Mouse (Mus musculus) T-cell, adult 2 months (primary cell): Measurements from ENCODE around the gene Rtl6.
A peak's percentile ranks its signal among the peaks of the same experiment; 100 is the strongest.

ENCODE experiments used
- DNase-seq: peaks from one replicate; pipeline ENCODE4 v3.0.0; 2022; ENCODE audit warnings: low spot score

The Rtl6 gene

GRCm38 (mm10) chr15:84537117-84537516, 20.5 kb downstream of the Rtl6 start:
- DNase-seq = no peak

GRCm38 (mm10) chr15:84536611-84537010, 21.0 kb downstream of the Rtl6 start:
- no peak for DNase-seq

- DNase-seq = peak; percentile 11
Measured at GRCm38 (mm10) chr15:84535953-84536352, 21.7 kb downstream of the Rtl6 start.

GRCm38 (mm10) chr15:84532211-84532610, 25.4 kb downstream of the Rtl6 start:
- no peak for DNase-seq

DNA sequence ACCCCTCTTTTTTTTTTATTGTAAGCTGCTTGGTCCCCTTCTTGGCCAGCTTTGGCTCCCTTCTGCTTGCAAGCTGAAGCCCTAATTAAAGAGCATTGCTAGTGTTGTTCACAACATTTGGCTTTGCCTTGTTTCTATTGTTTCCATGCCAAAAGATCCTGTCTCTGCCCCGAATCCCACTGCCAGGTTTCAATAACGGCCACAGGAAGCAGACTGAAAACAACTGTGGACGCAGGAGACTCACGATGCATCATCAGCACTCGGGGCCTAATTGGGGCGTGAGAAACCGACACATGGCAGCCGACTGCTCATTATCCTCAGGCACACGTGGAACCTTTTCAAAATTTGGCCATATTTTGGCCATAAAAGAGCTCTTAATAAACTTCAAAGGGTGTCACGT, 26.1 kb downstream of the Rtl6 start:
- no peak for DNase-seq

GRCm38 (mm10) chr15:84526921-84527320, 30.7 kb downstream of the Rtl6 start:
- no peak for DNase-seq

DNA sequence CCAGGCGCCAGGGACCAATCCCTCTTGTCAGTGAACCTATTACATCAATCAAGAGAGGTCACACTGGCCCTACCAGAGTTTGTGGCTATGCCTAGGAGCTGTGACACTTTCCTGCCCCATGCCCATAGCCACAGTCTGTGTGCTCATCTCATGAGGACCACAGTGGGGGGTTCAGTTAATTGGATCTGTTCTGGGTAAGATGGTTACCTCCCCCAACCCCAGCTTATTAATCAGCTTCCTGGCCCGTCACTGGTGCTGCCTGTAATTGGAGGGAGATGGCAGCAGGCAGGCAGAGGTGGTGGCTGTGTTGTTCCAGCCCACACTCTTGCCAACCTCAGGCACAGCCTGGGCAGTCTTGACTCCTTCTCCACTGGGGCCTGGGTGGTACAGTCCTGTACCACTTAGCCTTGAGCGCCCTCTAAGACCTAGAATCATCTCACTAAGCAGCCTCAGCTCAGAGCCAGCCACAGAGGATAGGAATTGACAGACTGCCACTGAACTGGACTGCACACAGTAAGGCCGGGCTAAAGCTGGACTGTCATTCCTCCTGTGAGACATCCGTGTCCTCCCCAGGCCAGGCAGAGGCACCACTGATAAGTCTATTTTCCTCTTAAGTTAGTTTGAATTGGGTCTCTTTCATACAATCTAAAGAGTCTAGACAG, 32.3 kb downstream of the Rtl6 start:
- no peak for DNase-seq

DNA sequence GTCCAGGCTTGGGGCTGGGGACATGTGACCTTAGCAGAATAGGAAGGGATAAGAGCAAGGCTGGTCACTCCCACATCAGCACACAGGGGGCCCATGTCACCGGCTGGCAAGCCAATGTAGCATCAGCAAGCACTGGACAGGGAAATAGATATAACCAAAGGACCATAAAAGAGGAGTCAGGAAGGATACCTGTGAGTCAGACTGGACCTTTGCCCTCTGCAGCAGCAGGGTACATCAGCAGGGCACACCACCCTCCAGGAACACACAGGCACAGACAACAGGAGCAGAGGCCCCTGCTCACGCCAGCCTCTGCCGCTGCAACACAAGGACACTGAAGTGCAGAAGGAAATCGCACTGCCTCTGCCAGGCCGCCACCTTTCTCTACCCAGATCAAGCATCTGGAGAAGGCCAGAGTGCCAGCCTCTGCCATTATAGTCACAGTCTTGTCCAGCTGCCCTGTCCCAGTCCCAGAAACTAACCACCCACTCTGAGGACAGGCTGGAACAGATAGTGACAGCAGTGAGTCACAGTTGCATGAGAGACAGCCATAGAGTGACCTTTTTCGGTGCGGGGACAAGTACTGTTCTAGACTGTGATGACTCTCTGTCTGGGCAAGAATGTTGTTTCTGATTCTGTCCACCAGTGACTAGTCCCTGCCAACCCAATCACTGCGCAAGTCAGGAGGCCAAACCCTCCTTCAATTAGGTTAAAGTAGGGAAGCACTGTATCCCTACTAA, 34.5 kb downstream of the Rtl6 start:
- DNase-seq = no peak

- DNase-seq = no peak
Measured at GRCm38 (mm10) chr15:84521486-84521885, 36.1 kb downstream of the Rtl6 start.

DNA sequence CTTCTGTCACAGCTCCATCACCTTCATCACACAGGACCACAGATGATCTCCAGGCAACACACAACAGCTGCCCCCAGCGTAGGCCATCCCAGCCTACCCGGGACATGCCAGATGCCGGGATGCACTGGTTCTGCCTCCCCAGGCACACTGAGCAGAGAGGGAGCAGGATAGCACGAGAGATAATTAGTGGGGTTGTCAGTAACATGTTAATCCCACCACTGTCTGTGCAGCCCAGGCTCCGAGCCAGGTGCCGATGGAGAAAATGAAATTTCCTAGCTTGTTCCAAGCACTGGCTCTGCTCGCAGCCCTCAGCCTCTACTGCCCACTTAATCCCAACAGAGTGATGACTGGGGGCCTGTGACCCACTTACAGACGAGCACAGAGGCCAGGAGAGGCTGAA, 39.1 kb downstream of the Rtl6 start:
- no peak for DNase-seq

DNA sequence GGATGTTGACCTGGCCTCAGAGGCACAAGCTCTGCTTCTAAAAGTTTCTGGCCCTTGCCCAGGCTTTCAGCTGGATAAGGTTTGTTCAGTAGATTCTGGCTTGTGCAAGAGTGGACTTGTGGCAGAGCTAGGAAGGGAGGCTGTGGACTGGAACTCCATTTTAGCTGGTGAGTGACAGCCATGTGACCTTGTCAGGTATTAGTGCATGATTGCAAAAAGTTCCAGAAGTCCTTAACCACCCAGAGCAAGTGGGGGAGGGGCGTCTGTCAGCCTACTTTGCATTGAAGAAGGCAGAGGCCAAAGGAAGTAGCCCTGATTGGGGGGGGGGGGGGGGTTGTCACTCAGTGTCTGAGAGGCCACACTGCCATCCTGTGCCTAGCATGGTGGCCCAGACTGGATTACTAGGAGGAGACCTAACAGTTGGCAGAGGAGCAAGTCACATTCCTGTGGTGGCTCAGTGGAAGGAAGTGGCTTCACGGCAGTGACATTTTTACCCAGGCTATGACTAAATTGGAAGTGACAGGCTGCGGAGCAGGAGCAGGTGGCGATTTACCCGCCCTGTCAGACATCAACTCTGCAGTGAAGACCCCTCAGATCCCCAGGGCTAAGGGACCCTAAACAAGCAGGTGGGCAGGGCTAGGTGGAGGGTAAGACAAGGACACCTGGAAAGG, 44.9 kb downstream of the Rtl6 start:
- no peak for DNase-seq

GRCm38 (mm10) chr15:84509981-84510380, 47.6 kb downstream of the Rtl6 start:
- no peak for DNase-seq

- DNase-seq = no peak
Measured at GRCm38 (mm10) chr15:84509161-84509560, 48.5 kb downstream of the Rtl6 start.

DNA sequence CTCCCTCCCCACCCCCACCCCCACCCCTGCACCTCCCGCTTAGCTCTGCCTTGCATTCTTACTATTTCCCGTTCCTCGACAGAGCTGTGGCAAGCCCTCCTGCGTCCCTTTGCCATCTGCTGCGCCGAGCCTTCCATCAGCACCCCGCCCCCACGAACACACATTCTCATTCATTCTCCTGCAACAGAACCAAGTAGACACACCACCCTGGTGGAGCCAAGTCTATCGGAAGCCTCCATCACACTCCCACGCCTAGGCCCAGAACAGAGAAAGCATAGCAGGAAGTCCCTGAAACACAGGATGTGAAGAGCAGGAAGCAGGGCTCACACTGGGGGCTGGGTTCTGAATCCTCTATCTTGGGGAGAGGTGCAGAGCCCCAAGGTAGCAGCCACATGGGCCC, 51.6 kb downstream of the Rtl6 start:
- no peak for DNase-seq

DNA sequence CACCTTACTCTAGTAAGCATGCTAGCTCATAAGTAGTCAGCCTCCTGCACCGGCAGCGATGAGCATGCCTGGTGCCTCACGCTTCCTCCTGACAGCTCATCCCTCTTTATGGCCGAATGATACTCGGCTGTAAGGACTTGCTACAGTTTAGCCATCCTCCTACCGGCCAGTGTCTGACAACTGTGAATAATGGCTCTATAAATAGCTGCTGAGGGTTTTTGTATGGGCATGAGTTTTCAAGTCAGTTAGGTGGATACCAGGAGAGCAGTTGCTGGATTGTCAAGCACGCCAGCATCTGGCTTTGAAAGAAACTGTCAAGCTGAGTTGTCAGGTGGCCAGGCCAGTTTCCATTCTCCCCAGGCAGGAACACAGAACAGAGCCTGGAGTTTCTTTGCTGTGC, 52.7 kb downstream of the Rtl6 start:
- no peak for DNase-seq
